Mouse (Mus musculus) CH12.LX (cell line): Measurements from ENCODE around the gene Tmem223.

ENCODE experiments used
- POLR2A ChIP-seq: IDR thresholded peaks from 2 replicates; pipeline ENCODE4 v1.6.1; 2011; ENCODE audit warnings: low read depth, mild to moderate bottlenecking, improper control_type of control experiment, low read length
- ZC3H11A ChIP-seq: IDR thresholded peaks from 2 replicates; pipeline ENCODE4 v1.6.1; 2012; ENCODE audit warnings: low read depth, mild to moderate bottlenecking, inconsistent platforms, low read length, improper control_type of control experiment

DNA sequence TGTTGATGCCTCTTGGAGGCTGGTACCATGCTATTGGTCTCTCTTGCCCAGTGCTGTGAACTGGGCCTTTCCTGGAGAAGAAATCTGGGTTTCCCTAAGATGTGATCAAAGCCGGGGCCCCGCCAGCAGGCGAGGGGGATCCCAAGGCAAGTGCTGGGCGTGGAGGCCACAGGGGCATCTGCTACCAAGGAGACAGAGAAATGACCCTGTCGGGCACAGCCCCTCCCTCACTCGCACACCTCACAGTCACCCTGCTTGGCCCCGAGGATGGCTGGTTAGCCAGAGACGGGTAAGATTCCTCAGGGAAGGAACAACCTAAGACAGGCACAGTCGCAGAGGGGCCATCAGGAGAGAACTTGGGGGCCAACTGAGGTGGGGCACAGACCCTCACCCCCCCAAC lies 5.2 kb upstream of the Tmem223 start:
- no peak for TF ChIP-seq POLR2A
- no peak for TF ChIP-seq ZC3H11A
